Mouse (Mus musculus): ENCODE results near the gene Kdr. TPM values are rescaled to one million over a fixed set of nuclear protein-coding genes. Genes with fewer than 3 reads are reported as not detected.

Gene Kdr
- total and polyA plus RNA-seq, 3 experiments = 0.11 TPM; not detected in 2

DNA sequence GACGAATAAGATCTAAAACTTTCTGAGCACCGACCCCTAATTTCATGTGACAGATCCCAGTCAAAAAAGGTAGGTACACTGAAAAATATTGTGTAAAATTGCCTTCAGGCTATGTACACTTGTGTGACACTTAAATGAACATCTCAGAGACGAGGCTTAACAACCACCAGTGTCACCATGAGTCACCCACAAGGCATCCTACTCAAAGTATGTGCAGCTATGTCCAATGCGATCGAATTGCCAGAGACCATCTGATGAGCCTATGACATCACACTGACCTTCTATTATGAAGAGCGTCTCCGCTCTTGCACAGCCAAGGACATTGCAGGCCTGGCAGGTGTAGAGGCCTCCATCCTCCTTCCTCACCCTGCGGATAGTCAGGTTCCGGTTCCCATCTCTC lies 22.4 kb downstream of the Kdr start:
- H3K9me3 ChIP-seq (replicated peaks) = no peaks in the 10 kb centered on the region
- ATAC-seq (ENCODE audit: extremely low read depth, insufficient number of reproducible peaks, low FRiP score, poor library complexity, severe bottlenecking) (no peak), DNase-seq (ENCODE audit: low spot score) (no peak)
- no peaks in the 10 kb centered on the region for H3K36me3 ChIP-seq (replicated peaks)
- H3K4me1 ChIP-seq (ENCODE audit: insufficient read depth, low read depth, low read length) = peaks cover 15% of the 10 kb centered on the region
- H3K4me3 ChIP-seq (ENCODE audit: low read depth, low read length) = no peak overlapping the region
- peaks cover 12% of the 10 kb centered on the region; the same call in 1 of the 2 replicates for H3K27me3 ChIP-seq (ENCODE audit: insufficient read depth, low read length)
- no peak for TF ChIP-seq TAL1 (conservative IDR thresholded peaks at IDR 0.05; ENCODE audit: low read depth, low read length)

DNA sequence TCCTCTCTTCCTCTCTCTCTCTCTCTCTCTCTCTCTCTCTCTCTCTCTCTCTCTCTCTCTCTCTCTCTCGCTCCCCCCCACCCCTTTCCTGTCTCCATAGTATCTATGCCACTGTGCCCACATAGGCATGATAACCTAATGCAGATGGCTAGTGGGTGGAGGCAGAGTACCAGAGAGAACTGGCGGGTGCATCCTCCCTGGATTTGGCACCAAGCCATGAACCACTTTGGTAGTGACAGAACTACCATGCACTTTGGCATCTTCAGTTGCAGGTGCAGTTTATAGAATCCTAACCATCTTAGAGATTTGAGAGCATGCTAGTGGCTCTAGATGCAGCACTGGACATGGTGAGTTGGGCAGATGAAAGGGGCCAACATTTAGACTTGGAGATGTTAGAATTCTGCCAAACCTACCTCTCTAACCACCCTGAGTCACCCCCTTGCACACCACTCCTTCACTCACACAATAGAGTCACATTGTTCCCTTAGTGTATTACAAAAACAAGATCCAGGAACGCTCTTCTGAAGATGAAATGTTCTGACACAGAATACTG lies 23.4 kb downstream of the Kdr start:
- no peak for ATAC-seq (ENCODE audit: extremely low read depth, insufficient number of reproducible peaks, low FRiP score, poor library complexity, severe bottlenecking)
- TF ChIP-seq TAL1 (conservative IDR thresholded peaks at IDR 0.05; ENCODE audit: low read depth, low read length) (no peak), POLR2AphosphoS5 (IDR thresholded peaks at IDR 0.05; ENCODE audit: insufficient replicate concordance, low read depth, low read length) (no peak), GATA2 (IDR thresholded peaks at IDR 0.05; ENCODE audit: borderline replicate concordance, low read depth, low read length) (no peak), CTCF (IDR thresholded peaks at IDR 0.05; ENCODE audit: low read depth, low read length) (no peak), GATA1 (IDR thresholded peaks at IDR 0.05; ENCODE audit: borderline replicate concordance, low read length) (no peak)
- H3K9me3 ChIP-seq (replicated peaks) = no peaks in the 10 kb centered on the region
- H3K27me3 ChIP-seq (ENCODE audit: insufficient read depth, low read length) = peaks cover 12% of the 10 kb centered on the region
- H3K4me3 ChIP-seq (ENCODE audit: low read depth, low read length) = no peak overlapping the region
- peaks cover 6% of the 10 kb centered on the region; the same call in 1 of the 2 replicates for H3K4me1 ChIP-seq (ENCODE audit: insufficient read depth, low read depth, low read length)
- H3K36me3 ChIP-seq (replicated peaks) = no peaks in the 10 kb centered on the region
- DNase-seq (ENCODE audit: low spot score) = no peak

DNA sequence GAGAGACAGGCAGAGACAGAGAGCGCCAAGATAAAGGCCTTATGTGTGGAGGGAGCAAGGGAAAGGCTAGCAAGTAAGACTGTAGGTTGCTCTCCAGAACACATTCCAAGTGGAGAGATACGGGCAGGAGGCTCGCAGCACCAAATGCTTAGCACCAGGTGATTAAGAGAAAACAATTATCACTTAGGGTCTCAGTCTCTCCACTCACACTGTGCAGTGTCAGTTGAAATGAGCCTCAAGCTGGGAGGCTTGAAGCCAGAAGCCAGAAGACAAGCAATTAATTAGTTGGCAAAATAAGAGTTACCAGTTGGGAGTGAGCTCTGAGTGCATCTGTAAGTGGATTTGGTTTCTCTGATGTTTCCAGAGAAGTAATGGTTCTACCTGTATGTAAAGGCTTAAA lies 24.0 kb downstream of the Kdr start:
- H3K4me3 ChIP-seq (ENCODE audit: low read depth, low read length) = no peak overlapping the region
- peaks cover 4% of the 10 kb centered on the region; the same call in 1 of the 2 replicates for H3K4me1 ChIP-seq (ENCODE audit: insufficient read depth, low read depth, low read length)
- H3K27me3 ChIP-seq (ENCODE audit: insufficient read depth, low read length) = peaks cover 12% of the 10 kb centered on the region
- no peaks in the 10 kb centered on the region for H3K9me3 ChIP-seq (replicated peaks)
- DNase-seq (ENCODE audit: low spot score) (no peak), ATAC-seq (ENCODE audit: extremely low read depth, insufficient number of reproducible peaks, low FRiP score, poor library complexity, severe bottlenecking) (no peak)
- H3K36me3 ChIP-seq (replicated peaks) = no peaks in the 10 kb centered on the region
- no peak for TF ChIP-seq CTCF (IDR thresholded peaks at IDR 0.05; ENCODE audit: low read depth, low read length)
- TF ChIP-seq TAL1 (conservative IDR thresholded peaks at IDR 0.05; ENCODE audit: low read depth, low read length) = no peak
- TF ChIP-seq GATA1 (IDR thresholded peaks at IDR 0.05; ENCODE audit: borderline replicate concordance, low read length) = no peak
- no peak for TF ChIP-seq POLR2AphosphoS5 (IDR thresholded peaks at IDR 0.05; ENCODE audit: insufficient replicate concordance, low read depth, low read length)
- no peak for TF ChIP-seq GATA2 (IDR thresholded peaks at IDR 0.05; ENCODE audit: borderline replicate concordance, low read depth, low read length)

DNA sequence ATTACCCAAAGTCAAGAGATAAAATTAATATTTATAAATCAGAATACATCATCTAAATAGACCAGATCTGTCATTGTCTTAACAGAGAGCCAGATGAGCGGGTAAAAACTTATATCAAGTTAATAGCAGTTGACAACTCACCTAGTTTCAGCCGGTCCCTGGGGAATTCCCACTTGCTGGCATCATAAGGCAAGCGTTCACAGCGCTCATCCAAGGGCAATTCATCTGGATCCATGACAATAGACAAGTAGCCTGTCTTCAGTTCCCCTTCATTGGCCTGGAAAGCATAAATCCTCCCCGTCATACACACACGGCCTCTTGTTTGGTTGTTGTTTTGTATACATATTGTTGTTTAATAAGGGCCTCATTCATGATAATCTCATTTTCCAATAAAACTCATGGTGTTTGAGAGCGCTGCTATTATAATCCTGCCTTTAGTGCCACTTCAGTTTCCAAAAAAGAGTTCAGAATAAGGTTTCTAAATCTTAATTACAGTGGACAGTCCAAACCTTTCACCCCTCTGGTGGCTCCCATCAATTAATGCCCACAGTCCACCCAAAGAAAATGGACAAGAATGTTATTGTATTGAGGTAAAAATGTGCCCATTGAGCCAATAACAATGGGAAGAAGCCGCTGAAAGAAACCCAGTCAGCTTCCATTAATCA lies 26.0 kb downstream of the Kdr start:
- H3K27me3 ChIP-seq (ENCODE audit: insufficient read depth, low read length) = peaks cover 14% of the 10 kb centered on the region
- no peaks in the 10 kb centered on the region for H3K9me3 ChIP-seq (replicated peaks)
- no peaks in the 10 kb centered on the region for H3K4me1 ChIP-seq (ENCODE audit: insufficient read depth, low read depth, low read length)
- no peaks in the 10 kb centered on the region for H3K36me3 ChIP-seq (replicated peaks)
- DNase-seq (ENCODE audit: low spot score) = no peak
- no peak for ATAC-seq (ENCODE audit: extremely low read depth, insufficient number of reproducible peaks, low FRiP score, poor library complexity, severe bottlenecking)
- H3K4me3 ChIP-seq (ENCODE audit: low read depth, low read length) = no peak overlapping the region
- TF ChIP-seq POLR2AphosphoS5 (IDR thresholded peaks at IDR 0.05; ENCODE audit: insufficient replicate concordance, low read depth, low read length) (no peak), GATA1 (IDR thresholded peaks at IDR 0.05; ENCODE audit: borderline replicate concordance, low read length) (no peak), CTCF (IDR thresholded peaks at IDR 0.05; ENCODE audit: low read depth, low read length) (no peak)

DNA sequence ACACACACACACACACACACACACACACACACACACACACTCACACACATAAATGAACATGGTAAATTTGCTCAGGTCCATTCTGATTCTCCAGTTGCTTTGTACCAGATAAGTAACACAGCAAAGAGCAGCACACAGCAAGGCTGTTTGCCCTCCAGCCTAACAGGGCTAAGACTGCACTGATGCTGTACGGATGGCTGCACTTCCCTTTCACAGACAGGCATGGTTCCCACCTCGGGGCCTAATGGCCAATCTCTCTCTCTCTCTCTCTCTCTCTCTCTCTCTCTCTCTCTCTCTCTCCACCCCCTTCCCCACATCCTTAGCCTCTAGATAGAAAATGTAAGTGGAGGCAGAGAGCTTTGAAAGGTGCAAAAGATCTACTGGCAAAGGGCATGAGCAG lies 27.4 kb downstream of the Kdr start:
- Histone ChIP-seq H3K9me3 (replicated peaks) (no peaks in the 10 kb centered on the region), H3K36me3 (replicated peaks) (no peaks in the 10 kb centered on the region), H3K4me1 (ENCODE audit: insufficient read depth, low read depth, low read length) (no peaks in the 10 kb centered on the region), H3K4me3 (ENCODE audit: low read depth, low read length) (no peak overlapping the region), H3K27me3 (ENCODE audit: insufficient read depth, low read length) (peaks cover 19% of the 10 kb centered on the region)
- no peak for TF ChIP-seq GATA2 (IDR thresholded peaks at IDR 0.05; ENCODE audit: borderline replicate concordance, low read depth, low read length)
- no peak for TF ChIP-seq CTCF (IDR thresholded peaks at IDR 0.05; ENCODE audit: low read depth, low read length)
- no peak for TF ChIP-seq GATA1 (IDR thresholded peaks at IDR 0.05; ENCODE audit: borderline replicate concordance, low read length)
- TF ChIP-seq POLR2AphosphoS5 (IDR thresholded peaks at IDR 0.05; ENCODE audit: insufficient replicate concordance, low read depth, low read length) = no peak
- TF ChIP-seq TAL1 (conservative IDR thresholded peaks at IDR 0.05; ENCODE audit: low read depth, low read length) = no peak
- no peak for ATAC-seq (ENCODE audit: extremely low read depth, insufficient number of reproducible peaks, low FRiP score, poor library complexity, severe bottlenecking)
- no peak for DNase-seq (ENCODE audit: low spot score)

DNA sequence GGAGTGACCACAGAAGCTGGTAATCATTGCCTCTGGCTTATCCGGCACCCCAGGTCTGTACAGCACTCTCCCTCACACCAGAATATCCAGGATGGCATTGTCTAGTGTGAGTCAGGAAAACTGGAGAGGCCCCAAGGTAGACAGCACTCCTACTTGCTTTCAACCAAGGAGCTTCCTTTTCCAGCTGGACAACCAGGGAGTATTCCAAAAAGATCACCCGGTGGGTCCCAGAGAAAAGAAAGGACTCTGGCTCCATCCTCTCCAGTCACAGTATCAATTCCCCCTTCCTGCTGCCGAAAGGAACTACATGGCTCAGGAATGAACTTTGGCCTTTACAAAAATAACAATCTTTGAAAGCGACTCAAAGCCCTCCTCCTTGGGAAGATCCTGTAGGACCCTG lies 32.9 kb downstream of the Kdr start:
- peaks cover 21% of the 10 kb centered on the region for H3K27me3 ChIP-seq (ENCODE audit: insufficient read depth, low read length)
- no peaks in the 10 kb centered on the region for H3K4me1 ChIP-seq (ENCODE audit: insufficient read depth, low read depth, low read length)
- H3K9me3 ChIP-seq (replicated peaks) = no peaks in the 10 kb centered on the region
- H3K36me3 ChIP-seq (replicated peaks) = no peaks in the 10 kb centered on the region
- DNase-seq (ENCODE audit: low spot score) = no peak
- ATAC-seq (ENCODE audit: extremely low read depth, insufficient number of reproducible peaks, low FRiP score, poor library complexity, severe bottlenecking) = no peak
- TF ChIP-seq CTCF (IDR thresholded peaks at IDR 0.05; ENCODE audit: low read depth, low read length) (no peak), GATA2 (IDR thresholded peaks at IDR 0.05; ENCODE audit: borderline replicate concordance, low read depth, low read length) (no peak), POLR2AphosphoS5 (IDR thresholded peaks at IDR 0.05; ENCODE audit: insufficient replicate concordance, low read depth, low read length) (no peak), GATA1 (IDR thresholded peaks at IDR 0.05; ENCODE audit: borderline replicate concordance, low read length) (no peak), TAL1 (conservative IDR thresholded peaks at IDR 0.05; ENCODE audit: low read depth, low read length) (no peak)
- no peak overlapping the region for H3K4me3 ChIP-seq (ENCODE audit: low read depth, low read length)
